ENCODE assay signal across 16 mouse cellular contexts in genomic region chr12:8436976-8437580, GRCm38 (mm10).
DNase-seq lines count a peak whose midpoint lies in the region; ATAC-seq and TF ChIP-seq lines count a peak whose summit lies in the region.
"Had no signal": no experiment of that assay in that cellular context is flagged by ENCODE, and none has a peak within 500 bp of the region (broad histone marks: within the 10 kb centered on the region; RNA-seq: fewer than 3 reads in every experiment).

No protein-coding gene starts in this region.

- no peak overlapping the region for H3K4me2 ChIP-seq in forebrain, embryonic 15.5 days (replicated peaks)
- no peak overlapping the region for H3K4me2 ChIP-seq in forebrain, postnatal 0 days (ENCODE audit: low read depth)
- no peak overlapping the region for H3K4me2 ChIP-seq in intestine, embryonic 15.5 days (replicated peaks)
- H3K4me2 ChIP-seq in intestine, embryonic 16.5 days (ENCODE audit: low read depth, low read length): no peak overlapping the region
- H3K4me2 ChIP-seq in lung, embryonic 15.5 days: no peak overlapping the region
- H3K4me2 ChIP-seq: embryonic facial prominence, embryonic 13.5 days; hindbrain, embryonic 12.5 days; midbrain, embryonic 12.5 days had no signal

- H3K27ac ChIP-seq in forebrain, embryonic 15.5 days (replicated peaks): no peak overlapping the region
- no peak overlapping the region for H3K27ac ChIP-seq in forebrain, postnatal 0 days (ENCODE audit: low read depth, low read length)
- H3K27ac ChIP-seq in intestine, embryonic 15.5 days: no peak overlapping the region
- no peak overlapping the region for H3K27ac ChIP-seq in intestine, embryonic 16.5 days (ENCODE audit: low read length)
- no peak overlapping the region; the same call in 1 of the 2 replicates for H3K27ac ChIP-seq in lung, embryonic 15.5 days
- H3K27ac ChIP-seq: embryonic facial prominence, embryonic 13.5 days; hindbrain, embryonic 12.5 days; liver, embryonic 14.5 days; midbrain, embryonic 12.5 days had no signal

- no peaks in the 10 kb centered on the region for H3K36me3 ChIP-seq in forebrain, embryonic 15.5 days
- H3K36me3 ChIP-seq in forebrain, postnatal 0 days (ENCODE audit: insufficient read depth): no peaks in the 10 kb centered on the region
- H3K36me3 ChIP-seq in intestine, embryonic 15.5 days: no peaks in the 10 kb centered on the region
- H3K36me3 ChIP-seq in intestine, embryonic 16.5 days (ENCODE audit: control insufficient read depth, insufficient read depth, low read length): no peaks in the 10 kb centered on the region
- H3K36me3 ChIP-seq in lung, embryonic 15.5 days: no peaks in the 10 kb centered on the region
- H3K36me3 ChIP-seq: embryonic facial prominence, embryonic 13.5 days; hindbrain, embryonic 12.5 days; midbrain, embryonic 12.5 days had no signal

- DNase-seq in forebrain, postnatal 0 days: no peak
- no peak for DNase-seq in lung, postnatal 25 days (ENCODE audit: low spot score)
- no peak for DNase-seq in cerebellum, postnatal 14 days
- DNase-seq: cerebellum, postnatal 36 days; right cerebral cortex, adult 18-20 months; thymus, adult 18-20 months had no signal

- no peak overlapping the region for H3K9ac ChIP-seq in forebrain, embryonic 15.5 days (replicated peaks)
- no peak overlapping the region for H3K9ac ChIP-seq in forebrain, postnatal 0 days
- no peak overlapping the region for H3K9ac ChIP-seq in intestine, embryonic 15.5 days
- no peak overlapping the region for H3K9ac ChIP-seq in intestine, embryonic 16.5 days (ENCODE audit: low read depth, low read length)
- H3K9ac ChIP-seq in lung, embryonic 15.5 days: 0 out of 2 replicates have a peak overlapping the region, but pooled peaks have one; percentile 13
- H3K9ac ChIP-seq: embryonic facial prominence, embryonic 13.5 days; hindbrain, embryonic 12.5 days; liver, embryonic 14.5 days; midbrain, embryonic 12.5 days had no signal

- no peaks in the 10 kb centered on the region for H3K9me3 ChIP-seq in forebrain, embryonic 15.5 days
- H3K9me3 ChIP-seq in forebrain, postnatal 0 days (ENCODE audit: low read length): no peaks in the 10 kb centered on the region
- H3K9me3 ChIP-seq in intestine, embryonic 15.5 days: no peaks in the 10 kb centered on the region
- no peaks in the 10 kb centered on the region for H3K9me3 ChIP-seq in intestine, embryonic 16.5 days (ENCODE audit: control insufficient read depth, low read length)
- H3K9me3 ChIP-seq in lung, embryonic 15.5 days: no peaks in the 10 kb centered on the region
- H3K9me3 ChIP-seq: embryonic facial prominence, embryonic 13.5 days; hindbrain, embryonic 12.5 days; midbrain, embryonic 12.5 days had no signal

- H3K4me1 ChIP-seq in forebrain, embryonic 15.5 days: peaks cover 13% of the 10 kb centered on the region; the same call in 1 of the 2 replicates
- H3K4me1 ChIP-seq in forebrain, postnatal 0 days (ENCODE audit: insufficient read depth): no peaks in the 10 kb centered on the region
- H3K4me1 ChIP-seq in intestine, embryonic 15.5 days (replicated peaks): peaks cover 20% of the 10 kb centered on the region
- H3K4me1 ChIP-seq in intestine, embryonic 16.5 days (ENCODE audit: control insufficient read depth, insufficient read depth, low read length): peaks cover 11% of the 10 kb centered on the region; the same call in 1 of the 2 replicates
- H3K4me1 ChIP-seq in lung, embryonic 15.5 days: peaks cover 54% of the 10 kb centered on the region

- no peak overlapping the region for H3K4me3 ChIP-seq in forebrain, embryonic 15.5 days
- no peak overlapping the region for H3K4me3 ChIP-seq in forebrain, postnatal 0 days (ENCODE audit: low read depth, low read length)
- H3K4me3 ChIP-seq in intestine, embryonic 15.5 days (replicated peaks): no peak overlapping the region
- no peak overlapping the region for H3K4me3 ChIP-seq in intestine, embryonic 16.5 days (ENCODE audit: low read length)
- no peak overlapping the region for H3K4me3 ChIP-seq in lung, embryonic 15.5 days
- H3K4me3 ChIP-seq: embryonic facial prominence, embryonic 13.5 days; hindbrain, embryonic 12.5 days; midbrain, embryonic 12.5 days had no signal

- no peaks in the 10 kb centered on the region for H3K27me3 ChIP-seq in forebrain, embryonic 15.5 days
- H3K27me3 ChIP-seq in forebrain, postnatal 0 days (ENCODE audit: insufficient read depth, low read length): no peaks in the 10 kb centered on the region
- H3K27me3 ChIP-seq in intestine, embryonic 15.5 days (replicated peaks): no peaks in the 10 kb centered on the region; the same call in 1 of the 2 replicates
- no peaks in the 10 kb centered on the region for H3K27me3 ChIP-seq in intestine, embryonic 16.5 days (replicated peaks; ENCODE audit: control insufficient read depth, insufficient read depth, low read length)
- H3K27me3 ChIP-seq in lung, embryonic 15.5 days: no peaks in the 10 kb centered on the region
- H3K27me3 ChIP-seq: embryonic facial prominence, embryonic 13.5 days; hindbrain, embryonic 12.5 days; midbrain, embryonic 12.5 days had no signal

- TF ChIP-seq CTCF in forebrain, postnatal 0 days (IDR thresholded peaks at IDR 0.05; ENCODE audit: low read depth): no peak

- WGBS in forebrain, embryonic 15.5 days: 65% methylated on average over 6 of the region's 6 CpGs
- WGBS in forebrain, postnatal 0 days: 55% methylated on average over 6 of the region's 6 CpGs
- 46% methylated on average over 6 of the region's 6 CpGs for WGBS in intestine, embryonic 15.5 days
- WGBS in intestine, embryonic 16.5 days: 46% methylated on average over 6 of the region's 6 CpGs
- WGBS in lung, embryonic 15.5 days: 25% methylated on average over 6 of the region's 6 CpGs

- ATAC-seq in forebrain, embryonic 15.5 days (replicated peaks): 0 out of 2 replicates have a peak, but pooled peaks have one; percentile 14
- ATAC-seq in forebrain, postnatal 0 days: no peak
- 0 out of 2 replicates have a peak, but pooled peaks have one; percentile 7 for ATAC-seq in intestine, embryonic 15.5 days
- no peak for ATAC-seq in intestine, embryonic 16.5 days
- ATAC-seq in lung, embryonic 15.5 days (ENCODE audit: borderline replicate concordance, extremely low read depth, low FRiP score, low TSS enrichment): no peak
- 0 out of 2 replicates have a peak, but pooled peaks have one; percentile 5 for ATAC-seq in granulocyte monocyte progenitor cell, adult 5-6 weeks (replicated peaks; ENCODE audit: poor library complexity, severe bottlenecking)
- ATAC-seq: forebrain, embryonic 14.5 days had no signal

Comparison
In these comparisons a context has a peak if more than half of its experiments do, and no peak if none do; other contexts are left out.
1. ATAC-seq: peak in forebrain, embryonic 15.5 days (single experiment), intestine, embryonic 15.5 days (single experiment) and granulocyte monocyte progenitor cell, adult 5-6 weeks (single experiment); none in forebrain, postnatal 0 days (single experiment), intestine, embryonic 16.5 days (single experiment) and lung, embryonic 15.5 days (single experiment).